Mouse (Mus musculus) testis, postnatal 10 days (tissue): ENCODE measurements at regions not wholly inside any gene's neighbourhood (a gene's known extent, or its start where the extent isn't known, plus 50 kb on each side); places are given as distances from the start of the nearest gene placed in this dataset.
"Not testable (repeated sequence)": the region's sequence is repeated elsewhere in the genome, so short reads cannot be mapped to it uniquely, and the experiment has no call there.

Experiments used
- DNase-seq: peaks from one replicate; pipeline ENCODE4 v3.0.0; 2021; ENCODE audit warnings: low spot score

DNA sequence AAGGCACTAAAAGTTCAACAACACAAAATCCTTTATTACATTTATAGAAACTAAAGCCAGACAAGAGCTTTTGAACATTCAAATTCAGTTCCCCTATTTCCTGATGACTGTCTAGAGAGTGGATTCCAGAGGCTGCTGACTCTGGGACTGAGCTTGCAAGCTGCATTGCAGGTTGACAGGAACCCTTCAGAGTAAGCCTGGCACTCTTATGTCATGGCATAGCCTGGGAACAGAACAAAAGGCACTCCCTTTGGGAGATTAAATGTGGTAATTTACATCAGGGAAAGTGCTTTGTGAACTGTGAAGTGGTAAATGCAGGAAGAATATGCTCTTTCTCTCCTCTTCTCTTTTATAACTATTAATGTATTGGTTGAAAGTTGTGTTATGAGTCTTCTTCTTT lies 847.3 kb downstream of the Bcl11a start:
- DNase-seq, result no peak

DNA sequence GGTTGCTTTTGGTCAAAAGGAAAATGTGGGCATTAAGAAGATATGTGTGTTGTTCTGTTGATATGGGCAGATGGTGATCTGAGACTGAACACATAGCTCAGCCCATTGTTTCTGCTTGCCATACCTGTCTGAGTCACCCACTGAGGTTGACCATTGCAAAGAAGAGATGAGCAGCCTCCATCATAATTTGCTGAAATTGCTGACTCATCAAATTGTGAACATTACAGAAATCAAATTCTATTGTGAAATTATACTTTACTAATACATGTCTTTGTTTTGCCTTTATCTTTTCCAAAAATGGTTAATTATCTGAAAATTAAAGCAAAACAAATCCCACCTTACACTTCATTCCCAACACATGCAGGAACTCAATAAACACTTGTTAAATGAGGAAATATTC lies 865.8 kb downstream of the Bcl11a start:
- no peak for DNase-seq

DNA sequence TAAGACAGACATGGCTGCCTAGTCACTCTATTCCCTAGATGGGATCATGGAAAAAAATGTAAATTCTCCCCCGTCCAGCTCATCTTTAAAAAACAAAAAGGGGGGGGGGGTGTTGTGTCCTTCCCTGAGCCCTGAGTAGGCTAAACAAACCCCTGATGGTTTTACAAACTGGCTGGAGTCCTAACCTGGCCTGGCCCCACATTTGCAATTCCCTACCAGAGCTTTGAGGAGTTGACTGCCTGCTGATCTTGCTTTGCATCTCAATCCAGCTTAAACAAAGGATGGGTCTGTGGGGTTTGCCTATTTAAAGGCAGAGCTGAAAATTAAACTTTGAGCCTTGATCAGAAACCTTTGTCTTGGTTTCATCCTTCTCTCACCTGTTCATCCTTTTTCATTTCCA lies 873.3 kb downstream of the Bcl11a start:
- DNase-seq, result no peak

DNA sequence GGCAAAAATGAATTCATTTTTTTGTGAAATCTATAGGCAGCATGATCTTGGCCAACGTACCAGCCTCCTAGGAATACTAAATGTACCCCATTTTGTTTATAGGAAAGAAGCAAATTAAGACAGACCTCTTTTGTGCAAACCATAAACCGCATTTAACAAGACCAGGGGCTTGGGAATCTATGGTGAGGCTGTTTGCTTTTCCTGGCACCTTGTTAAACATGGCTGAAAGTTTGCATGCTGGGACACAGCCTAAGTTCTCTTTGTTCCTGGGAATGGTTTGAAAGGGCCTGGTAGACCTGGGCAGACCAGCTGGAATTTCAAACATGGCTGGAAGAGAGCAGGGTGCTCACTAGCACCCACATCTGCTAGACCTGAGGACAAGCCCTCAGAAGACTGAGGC lies 894.5 kb downstream of the Bcl11a start:
- no peak for DNase-seq

DNA sequence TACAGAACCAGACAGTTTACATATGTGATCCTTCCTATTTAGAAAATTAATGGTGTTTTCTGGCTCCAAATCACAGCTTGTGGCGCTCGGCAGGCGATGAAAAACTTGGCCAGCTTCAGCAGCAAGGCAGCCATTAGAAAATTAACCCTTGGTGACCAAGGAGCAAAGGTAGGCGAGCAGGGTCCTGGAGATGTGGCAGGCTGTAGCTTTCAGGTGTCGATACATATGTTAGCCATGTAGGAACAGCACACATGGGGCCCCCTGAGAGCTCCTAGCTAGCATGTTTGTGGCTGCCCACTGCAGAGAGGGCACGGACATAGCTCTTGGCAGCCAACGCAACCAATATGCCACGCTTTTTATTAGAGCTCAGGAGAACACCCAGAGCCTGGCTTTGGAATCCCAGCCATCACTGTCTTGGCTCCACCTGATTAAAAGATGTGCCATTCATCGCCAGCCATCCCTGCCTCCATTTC lies 902.4 kb downstream of the Bcl11a start:
- DNase-seq, result no peak

DNA sequence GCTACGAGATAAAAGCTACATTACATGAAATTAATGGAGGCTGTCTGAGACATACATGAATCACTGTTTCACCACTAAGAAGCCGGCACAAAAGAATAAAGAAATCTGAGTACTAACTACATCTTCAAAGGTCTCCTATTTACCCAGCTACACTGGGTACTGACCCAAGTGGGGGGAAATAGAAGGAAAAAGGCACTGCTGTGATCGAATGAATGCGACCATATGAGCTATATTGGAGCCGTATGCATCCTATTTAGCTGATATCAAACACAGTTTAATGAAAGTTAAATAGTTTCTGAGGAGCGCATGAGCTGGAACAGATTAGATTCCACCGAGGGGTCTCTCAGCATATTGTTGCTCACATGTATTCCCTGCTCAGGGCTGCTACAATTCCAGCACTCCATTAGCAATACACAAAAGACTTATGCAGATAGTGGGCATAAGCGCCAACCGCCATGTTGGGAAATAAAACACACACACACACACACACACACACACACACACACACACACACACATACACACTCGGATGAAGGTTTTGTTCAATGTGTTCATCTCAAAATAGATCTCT lies 905.3 kb downstream of the Bcl11a start:
- no peak for DNase-seq

DNA sequence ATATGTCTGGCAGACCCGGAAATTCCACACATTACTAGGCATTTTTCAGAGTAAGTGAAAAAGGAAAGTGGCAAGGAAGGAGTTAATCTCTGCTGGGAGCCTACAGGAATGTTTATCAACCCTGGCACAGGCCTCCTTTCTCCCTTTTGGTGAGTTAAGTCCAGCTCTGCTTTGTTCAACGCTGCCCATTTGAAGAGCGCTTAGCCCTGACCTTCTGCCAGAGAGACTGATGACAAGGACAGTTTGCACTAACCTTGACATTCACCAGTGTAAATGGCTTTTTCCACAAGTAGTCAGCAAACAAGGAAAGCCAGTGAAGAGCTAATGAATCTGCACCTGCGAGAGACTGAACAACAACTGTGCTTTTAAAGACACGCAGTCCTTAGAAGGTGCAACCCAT lies 927.6 kb downstream of the Bcl11a start:
- no peak for DNase-seq

DNA sequence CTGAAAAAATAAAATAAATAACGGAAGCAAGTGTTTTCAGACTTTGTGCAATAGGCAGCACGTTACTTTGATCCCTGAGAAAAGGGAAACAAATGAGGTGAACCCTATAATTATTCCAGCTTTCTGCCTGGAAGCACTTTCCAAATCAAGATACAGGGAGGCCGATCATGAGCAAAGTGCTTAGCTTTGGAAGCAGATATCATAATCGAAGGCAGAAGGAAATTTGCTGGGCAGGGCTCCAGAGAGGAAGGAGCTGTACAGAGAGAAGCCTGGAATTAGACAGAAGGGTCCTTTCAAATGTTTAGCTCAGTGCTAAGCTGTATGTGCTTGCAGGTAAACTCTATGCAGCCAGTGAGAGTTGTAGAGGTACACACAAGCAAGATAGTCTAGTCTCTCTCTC lies 948.9 kb downstream of the Bcl11a start:
- no peak for DNase-seq

DNA sequence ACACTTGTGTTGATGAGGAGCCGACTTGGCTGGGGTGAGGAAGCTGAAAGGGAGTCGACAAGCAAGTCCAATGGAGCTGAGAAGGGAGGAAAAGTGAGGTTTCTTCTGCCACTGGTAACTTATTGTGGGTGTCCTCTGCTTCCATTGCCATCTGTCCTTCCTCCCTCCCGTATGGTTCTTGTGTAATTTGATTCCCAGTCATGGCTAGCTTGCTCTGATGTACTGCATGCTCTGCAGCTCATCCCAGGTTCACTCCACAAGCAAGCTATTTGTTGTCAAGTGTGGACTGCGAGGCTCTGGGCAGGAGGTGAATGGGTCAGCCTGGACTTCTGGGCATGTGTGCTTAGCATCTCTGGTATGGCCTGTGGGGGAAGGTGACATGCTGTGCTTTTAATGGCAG lies 963.1 kb downstream of the Bcl11a start:
- DNase-seq, result no peak

DNA sequence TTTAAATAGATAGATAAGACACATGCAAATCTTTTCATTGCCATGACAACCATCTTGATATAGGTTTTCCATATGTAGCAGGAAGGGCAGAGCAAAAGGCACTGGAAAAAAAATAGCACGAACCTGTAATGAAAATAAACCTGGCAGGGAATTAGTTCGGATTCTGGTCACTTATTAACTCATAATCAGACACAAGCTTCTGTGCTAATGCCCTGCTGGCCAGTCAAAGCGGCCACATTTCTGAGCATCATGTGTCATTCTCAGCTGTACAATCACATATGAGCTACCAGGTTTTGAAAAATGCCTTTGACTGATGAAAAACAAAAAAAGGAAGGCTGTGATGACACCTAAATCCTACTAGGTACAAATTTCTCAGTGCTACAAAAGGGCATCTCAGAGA lies 964.9 kb downstream of the Bcl11a start:
- DNase-seq, result no peak

DNA sequence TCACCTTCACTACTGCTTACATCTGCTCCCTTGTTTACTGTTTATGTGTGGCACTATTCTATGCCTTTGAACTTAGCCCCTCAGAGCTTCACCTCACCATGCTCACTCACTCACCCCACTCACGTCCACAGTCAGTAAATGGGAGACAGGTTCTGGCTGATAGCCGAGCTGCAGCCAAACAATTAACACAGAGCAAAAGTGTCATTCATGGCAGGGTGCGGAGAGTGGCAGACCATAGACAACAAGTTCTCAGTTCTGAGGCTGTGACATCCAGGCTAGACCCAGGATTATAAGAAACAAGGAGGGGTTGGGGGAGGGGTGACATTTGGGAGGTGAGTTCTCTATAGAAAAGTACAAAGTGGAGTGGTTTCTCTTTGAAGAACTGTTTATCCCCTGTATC lies 967.5 kb downstream of the Bcl11a start:
- DNase-seq, result no peak

DNA sequence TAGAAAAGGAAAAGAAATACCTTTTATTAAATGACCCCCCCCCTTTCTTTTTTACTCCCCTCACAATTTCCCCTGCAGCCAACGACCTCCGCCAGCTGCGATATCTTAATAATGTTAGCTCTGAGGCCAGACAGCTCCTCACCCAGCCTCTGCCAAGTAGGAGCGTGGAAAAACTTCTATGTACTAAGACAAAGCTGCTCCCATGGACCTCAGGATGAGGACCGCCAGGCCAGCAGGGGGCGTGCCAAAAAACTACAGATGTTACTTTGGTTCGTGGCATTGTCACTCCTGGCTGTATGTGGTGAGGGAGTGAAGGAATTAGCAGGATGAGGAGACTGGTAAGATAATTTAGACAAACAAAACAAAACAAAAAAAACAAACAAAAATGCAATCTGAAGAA lies 968.1 kb downstream of the Bcl11a start:
- DNase-seq, result peak; percentile 63

DNA sequence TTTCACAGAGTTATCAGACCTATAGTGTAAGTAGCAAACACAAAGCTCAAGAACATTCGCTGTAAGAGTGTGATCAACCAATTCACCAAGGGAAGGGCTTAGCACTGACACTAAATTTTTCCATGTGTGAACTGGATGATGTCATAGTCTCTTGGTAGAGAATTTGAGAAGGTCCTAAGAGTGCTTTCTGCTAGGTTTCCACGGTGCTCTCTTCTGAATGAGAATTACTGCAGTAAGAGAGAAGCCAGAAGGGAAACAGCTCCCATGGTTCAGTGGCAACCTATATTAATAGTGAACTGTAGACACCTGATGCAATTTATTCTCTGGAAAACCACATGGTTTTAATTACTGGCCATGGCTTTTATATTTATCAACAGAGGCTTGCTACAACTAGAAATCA lies 977.8 kb downstream of the Bcl11a start:
- DNase-seq, result no peak

DNA sequence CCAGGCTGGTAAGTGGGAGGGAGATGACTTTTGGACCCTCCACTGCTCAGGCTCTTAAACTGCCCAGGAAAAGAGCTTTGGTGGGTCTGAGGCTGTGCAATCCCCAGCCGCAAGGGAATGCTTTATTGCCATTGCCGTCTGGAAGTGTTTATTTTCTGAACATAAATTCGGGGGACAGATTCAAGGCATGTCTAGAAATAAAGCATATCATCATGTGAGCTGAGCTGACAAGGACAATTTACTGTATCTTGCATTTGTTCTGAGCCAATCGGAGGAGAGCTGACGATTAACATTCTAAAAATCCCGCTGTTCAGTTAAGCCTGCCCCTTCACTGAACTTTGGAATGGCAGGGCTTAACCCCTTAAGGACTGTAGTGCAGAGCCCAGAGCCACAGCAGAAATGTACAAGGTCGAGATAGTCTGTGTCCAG lies 979.3 kb downstream of the Bcl11a start:
- DNase-seq, result no peak

DNA sequence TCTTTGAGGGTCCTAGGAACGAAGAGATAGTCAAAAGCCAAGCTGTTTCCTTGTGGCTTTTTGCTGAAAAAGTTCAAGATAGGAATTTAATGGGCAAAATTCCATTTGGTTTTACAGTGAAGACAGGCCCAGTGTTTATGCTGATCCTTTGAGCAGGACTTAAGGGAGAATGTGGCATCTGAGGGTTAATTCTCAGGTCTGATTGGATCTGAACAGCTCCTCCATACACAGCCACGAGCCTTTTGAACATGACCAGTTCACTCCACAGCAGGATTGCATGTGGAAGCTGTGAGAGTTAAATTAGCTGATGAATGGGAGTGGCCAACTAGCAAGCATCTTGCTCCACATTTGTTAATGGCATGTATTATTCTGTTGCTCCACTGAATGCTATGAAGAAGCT lies 979.7 kb downstream of the Bcl11a start:
- DNase-seq, result no peak

DNA sequence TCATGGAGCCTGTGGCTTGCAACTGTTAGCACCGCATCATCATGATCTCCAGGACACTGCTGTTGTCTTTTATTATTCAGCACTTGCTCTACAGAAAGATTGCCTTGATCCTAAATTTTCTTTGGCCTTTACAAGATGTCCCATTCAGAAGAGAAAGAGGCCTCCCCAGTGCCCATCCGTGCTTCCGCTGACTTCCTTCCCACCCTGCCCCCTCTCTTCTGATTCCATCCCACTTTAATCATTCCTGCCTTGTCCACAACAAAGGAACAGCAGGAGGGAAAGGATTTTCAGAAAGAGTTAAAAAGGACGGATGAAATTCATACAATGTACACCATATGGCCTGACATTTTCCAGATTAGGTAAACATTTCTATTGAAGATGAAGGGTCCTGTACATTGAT lies 985.2 kb downstream of the Bcl11a start:
- DNase-seq, result no peak

DNA sequence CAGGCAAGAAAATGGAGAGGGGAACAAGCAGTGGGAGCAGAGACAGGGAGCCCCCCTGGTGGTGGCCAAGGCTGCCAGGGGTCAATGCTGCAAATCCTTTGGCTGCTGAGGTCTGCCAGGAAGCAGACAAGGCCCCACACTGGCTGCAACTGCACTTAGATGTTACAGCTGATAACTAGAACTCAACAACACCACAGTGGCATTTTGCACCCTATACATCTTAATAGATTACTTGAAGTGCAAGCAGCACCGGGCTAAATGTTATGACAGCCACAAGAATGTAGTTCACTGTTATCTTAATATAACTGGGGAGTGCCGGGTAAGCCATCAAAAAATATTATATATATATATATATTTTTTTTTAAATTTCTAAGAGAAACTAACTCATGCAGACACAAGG lies 986.1 kb downstream of the Bcl11a start:
- no peak for DNase-seq

DNA sequence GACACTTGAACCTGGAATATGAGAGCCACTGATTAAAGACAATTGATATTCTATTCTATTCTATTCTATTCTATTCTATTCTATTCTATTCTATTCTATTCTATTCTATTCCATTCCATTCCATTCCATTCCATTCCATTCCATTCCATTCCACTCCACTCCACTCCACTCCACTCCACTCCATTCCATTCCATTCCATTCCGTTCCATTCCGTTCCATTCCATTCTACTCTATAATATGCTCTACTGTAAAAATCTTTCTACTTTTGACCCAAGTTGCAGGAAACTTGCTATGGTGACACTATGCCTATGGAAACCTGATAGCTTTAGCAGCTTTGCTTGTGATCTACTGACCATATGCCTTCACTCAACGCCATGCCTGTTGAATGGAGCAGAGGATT lies 1022.1 kb downstream of the Bcl11a start:
- DNase-seq, result not testable (repeated sequence)

DNA sequence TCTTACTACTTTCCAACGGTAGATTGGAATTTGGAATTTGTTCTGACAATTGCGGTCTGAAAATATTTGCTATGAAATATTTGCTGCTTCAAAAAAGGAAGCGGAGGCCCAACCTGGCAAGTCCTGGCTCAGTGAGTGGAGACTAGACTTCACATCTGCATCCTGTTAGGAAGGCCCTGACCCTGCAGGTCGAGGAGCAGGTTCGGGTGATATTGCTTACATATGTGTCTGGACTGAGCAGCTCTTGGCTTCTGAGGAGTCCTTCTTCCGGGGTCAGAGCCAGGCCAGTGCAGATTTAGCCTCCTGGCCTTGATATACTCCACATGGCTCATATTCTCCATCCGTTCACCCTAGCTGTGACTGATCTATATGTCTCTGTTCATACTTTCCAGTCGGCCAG lies 1026.6 kb downstream of the Bcl11a start:
- DNase-seq, result no peak

DNA sequence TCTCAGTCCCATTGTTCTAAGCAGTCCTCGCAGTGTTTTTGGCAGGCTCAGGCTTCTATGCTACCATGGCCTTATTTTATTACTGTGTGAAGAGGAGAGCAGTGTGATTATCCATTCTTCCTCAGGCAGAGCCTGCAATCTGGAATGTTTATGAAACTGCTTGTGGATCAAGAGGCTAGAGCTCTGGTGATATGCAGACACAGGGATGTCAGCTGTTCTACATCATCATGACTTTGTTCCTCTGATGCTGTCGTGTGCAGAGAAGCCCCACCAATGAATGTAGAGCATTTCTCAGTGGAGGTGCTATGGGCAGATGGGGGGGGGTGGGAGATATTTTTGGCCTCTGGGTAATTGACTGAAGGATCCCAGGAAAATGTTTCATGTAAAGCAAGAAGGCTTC lies 1046.6 kb downstream of the Bcl11a start:
- no peak for DNase-seq

DNA sequence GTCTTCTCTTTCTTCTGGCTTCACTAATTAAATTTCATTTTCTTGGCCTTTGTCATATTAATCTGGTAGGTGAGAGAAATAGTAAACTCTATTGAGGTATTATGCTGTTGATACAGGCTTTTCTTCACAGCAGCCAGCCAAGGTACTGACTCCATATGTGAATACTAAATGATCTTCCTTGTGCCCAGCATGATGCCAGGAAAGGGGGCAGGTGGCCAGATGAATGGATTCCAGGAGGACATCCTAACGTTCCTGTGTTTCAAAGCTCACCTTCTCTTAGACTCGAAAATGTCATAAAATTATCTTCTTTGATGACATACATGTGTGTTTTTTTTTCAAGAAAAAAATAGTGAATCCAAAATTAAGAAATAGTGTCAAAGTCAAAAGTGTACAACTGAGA lies 1064.4 kb downstream of the Bcl11a start:
- DNase-seq, result no peak

DNA sequence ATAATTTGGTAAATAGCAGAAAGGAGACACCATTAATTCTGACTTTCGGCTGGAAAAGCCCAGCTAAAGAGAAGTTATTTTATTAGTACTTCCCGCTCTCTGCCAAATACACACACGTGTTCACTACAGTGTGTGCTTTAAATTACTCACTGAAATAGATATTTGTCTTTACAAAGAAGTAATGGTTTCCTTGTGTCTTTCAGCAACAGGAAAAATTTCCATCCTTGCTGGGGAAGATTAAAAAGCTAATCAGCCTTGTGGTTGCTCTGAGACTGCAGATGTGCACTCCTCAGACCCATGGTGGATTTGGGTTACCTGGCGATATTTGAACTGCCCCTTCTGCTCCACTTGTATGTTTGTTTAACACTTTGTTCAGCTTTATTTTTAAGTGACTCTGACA lies 1065.0 kb downstream of the Bcl11a start:
- DNase-seq, result no peak

DNA sequence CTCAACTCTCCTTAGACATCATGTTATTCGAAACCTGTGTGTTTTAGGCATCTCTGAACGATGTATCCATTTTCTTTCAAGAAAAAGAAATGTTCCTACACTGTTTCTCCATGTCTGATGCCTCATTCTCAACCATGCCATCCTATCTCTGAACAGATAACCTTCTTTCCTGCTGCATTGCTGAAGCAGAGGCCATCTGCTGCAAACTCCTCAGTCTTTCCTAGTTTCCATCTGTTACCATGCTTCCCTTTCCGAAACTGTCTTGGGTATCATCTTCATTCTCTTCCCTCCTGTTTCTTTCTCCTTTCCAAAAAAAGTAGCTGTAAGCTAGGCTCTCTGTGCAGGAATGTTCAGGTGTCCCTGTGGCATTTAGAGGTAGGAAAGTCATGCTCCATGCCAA lies 1063.3 kb downstream of the 5730522E02Rik start:
- no peak for DNase-seq

DNA sequence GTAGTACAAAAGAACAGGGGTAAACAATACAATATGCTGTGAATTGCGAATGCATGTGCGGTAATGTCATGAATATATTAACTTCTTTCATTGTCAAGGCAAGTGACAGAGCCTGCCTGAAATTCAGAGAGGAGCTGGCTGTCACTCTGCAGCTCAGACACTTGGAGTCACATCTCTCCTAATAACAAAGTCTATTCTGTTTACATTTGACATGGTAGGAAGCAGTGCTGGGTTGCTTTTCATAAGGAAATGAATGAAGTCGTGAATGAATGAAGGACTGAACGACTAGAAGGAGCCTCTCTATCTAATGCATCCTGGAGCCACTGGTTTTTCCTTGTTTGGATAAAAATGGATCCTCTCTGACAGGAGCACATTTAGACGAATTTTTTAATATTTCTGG lies 1053.9 kb downstream of the 5730522E02Rik start:
- DNase-seq, result no peak
